Mouse (Mus musculus): Measurements from ENCODE around the gene Nucb1. TPM values are rescaled to one million over a fixed set of nuclear protein-coding genes. Genes with fewer than 3 reads are reported as not detected.

Nucb1 gene
- polyA plus RNA-seq, 1 experiment from 2014 or later: 199 TPM

GRCm38 (mm10) chr7:45526474-45527120 lies 16.4 kb upstream of the Nucb1 start:
- peak overlapping the region; percentile 93 for H3K9ac ChIP-seq (ENCODE audit: low read length)
- H3K4me1 ChIP-seq (replicated peaks; ENCODE audit: control insufficient read depth, insufficient read depth): 0 out of 2 replicates have a peak, but pooled peaks cover 6% of the 10 kb centered on the region

GRCm38 (mm10) chr7:45525809-45526473 lies 15.7 kb upstream of the Nucb1 start, which contains the start of the genes Ppp1r15a and Plekha4:
Gene Ppp1r15a (minus strand): TSS chr7:45526268.
Gene Plekha4 (plus strand): TSS chr7:45526330.
- Histone ChIP-seq H3K27me3 (ENCODE audit: control insufficient read depth, insufficient read depth, low read length) (no peaks in the 10 kb centered on the region), H3K4me1 (replicated peaks; ENCODE audit: control insufficient read depth, insufficient read depth) (0 out of 2 replicates have a peak, but pooled peaks cover 6% of the 10 kb centered on the region), H3K9me3 (ENCODE audit: control insufficient read depth, low read length) (no peaks in the 10 kb centered on the region), H3K4me2 (replicated peaks; ENCODE audit: low read depth) (peak within 1 kb of the TSS; percentile 88), H3K4me3 (ENCODE audit: low read depth, low read length) (peak within 1 kb of the TSS; percentile 76), H3K27ac (replicated peaks) (peak within 1 kb of the TSS; percentile 97), H3K36me3 (ENCODE audit: control insufficient read depth, insufficient read depth, low read length) (peaks cover 4% of the 10 kb centered on the region; the same call in 1 of the 2 replicates), H3K9ac (ENCODE audit: low read length) (peak within 1 kb of the TSS; percentile 93)
- under 1% methylated on average over 54 of the region's 54 CpGs for WGBS
- ATAC-seq (ENCODE audit: low FRiP score, low TSS enrichment): peak; percentile 93
- peak; percentile 97 for DNase-seq (ENCODE audit: low spot score)
- TF ChIP-seq EP300 (optimal IDR thresholded peaks at IDR 0.05): peak; percentile 76
- TF ChIP-seq CTCF (IDR thresholded peaks at IDR 0.05; ENCODE audit: low read depth): no peak

More at GRCm38 (mm10) chr7:45526474-45527120, 16.4 kb upstream of the Nucb1 start:
- peak overlapping the region; percentile 97 for H3K27ac ChIP-seq (replicated peaks)
- peaks cover 4% of the 10 kb centered on the region; the same call in 1 of the 2 replicates for H3K36me3 ChIP-seq (ENCODE audit: control insufficient read depth, insufficient read depth, low read length)
- ATAC-seq (ENCODE audit: low FRiP score, low TSS enrichment): no peak
- H3K9me3 ChIP-seq (ENCODE audit: control insufficient read depth, low read length): no peaks in the 10 kb centered on the region
- H3K4me3 ChIP-seq (ENCODE audit: low read depth, low read length): peak overlapping the region; percentile 76
- DNase-seq (ENCODE audit: low spot score): no peak
- peak; percentile 59 for TF ChIP-seq CTCF (IDR thresholded peaks at IDR 0.05; ENCODE audit: low read depth)
- peak; percentile 68 for TF ChIP-seq EP300 (optimal IDR thresholded peaks at IDR 0.05)
- H3K4me2 ChIP-seq (replicated peaks; ENCODE audit: low read depth): peak overlapping the region; percentile 47
- H3K27me3 ChIP-seq (ENCODE audit: control insufficient read depth, insufficient read depth, low read length): no peaks in the 10 kb centered on the region
- 24% methylated on average over 7 of the region's 7 CpGs for WGBS

- peak overlapping the region; percentile 97 for H3K27ac ChIP-seq (replicated peaks)
- DNase-seq (ENCODE audit: low spot score) (peak; percentile 48), ATAC-seq (ENCODE audit: low FRiP score, low TSS enrichment) (peak; percentile 18)
- H3K9ac ChIP-seq (ENCODE audit: low read length): peak overlapping the region; percentile 93
- TF ChIP-seq CTCF (IDR thresholded peaks at IDR 0.05; ENCODE audit: low read depth) (no peak), EP300 (optimal IDR thresholded peaks at IDR 0.05) (no peak)
- H3K4me3 ChIP-seq (ENCODE audit: low read depth, low read length): peak overlapping the region; percentile 76
- H3K36me3 ChIP-seq (ENCODE audit: control insufficient read depth, insufficient read depth, low read length): peaks cover 4% of the 10 kb centered on the region; the same call in 1 of the 2 replicates
- H3K4me1 ChIP-seq (replicated peaks; ENCODE audit: control insufficient read depth, insufficient read depth): 0 out of 2 replicates have a peak, but pooled peaks cover 6% of the 10 kb centered on the region
- H3K9me3 ChIP-seq (ENCODE audit: control insufficient read depth, low read length): no peaks in the 10 kb centered on the region
- peak overlapping the region; percentile 88 for H3K4me2 ChIP-seq (replicated peaks; ENCODE audit: low read depth)
- WGBS: 19% methylated on average over 12 of the region's 12 CpGs
- H3K27me3 ChIP-seq (ENCODE audit: control insufficient read depth, insufficient read depth, low read length): no peaks in the 10 kb centered on the region
These were observed 14.8 kb upstream of the Nucb1 start for GRCm38 (mm10) chr7:45524841-45525621.

GRCm38 (mm10) chr7:45523678-45524170 lies 13.5 kb upstream of the Nucb1 start:
- no peaks in the 10 kb centered on the region for H3K27me3 ChIP-seq (ENCODE audit: control insufficient read depth, insufficient read depth, low read length)
- no peak for DNase-seq (ENCODE audit: low spot score)
- peak overlapping the region; percentile 19 for H3K4me2 ChIP-seq (replicated peaks; ENCODE audit: low read depth)
- H3K27ac ChIP-seq (replicated peaks): no peak overlapping the region
- peaks cover 4% of the 10 kb centered on the region; the same call in 1 of the 2 replicates for H3K36me3 ChIP-seq (ENCODE audit: control insufficient read depth, insufficient read depth, low read length)
- H3K9me3 ChIP-seq (ENCODE audit: control insufficient read depth, low read length): no peaks in the 10 kb centered on the region
- 73% methylated on average over 12 of the region's 13 CpGs for WGBS
- 0 out of 2 replicates have a peak overlapping the region, but pooled peaks have one; percentile 38 for H3K9ac ChIP-seq (ENCODE audit: low read length)
- TF ChIP-seq EP300 (optimal IDR thresholded peaks at IDR 0.05): no peak
- TF ChIP-seq CTCF (IDR thresholded peaks at IDR 0.05; ENCODE audit: low read depth): no peak
- no peak for ATAC-seq (ENCODE audit: low FRiP score, low TSS enrichment)
- H3K4me3 ChIP-seq (ENCODE audit: low read depth, low read length): peak overlapping the region; percentile 8; the same call in 1 of the 2 replicates
- H3K4me1 ChIP-seq (replicated peaks; ENCODE audit: control insufficient read depth, insufficient read depth): 0 out of 2 replicates have a peak, but pooled peaks cover 6% of the 10 kb centered on the region

- H3K9me3 ChIP-seq (ENCODE audit: control insufficient read depth, low read length): no peaks in the 10 kb centered on the region
- ATAC-seq (ENCODE audit: low FRiP score, low TSS enrichment) (no peak), DNase-seq (ENCODE audit: low spot score) (no peak)
- peak overlapping the region; percentile 8; the same call in 1 of the 2 replicates for H3K4me3 ChIP-seq (ENCODE audit: low read depth, low read length)
- H3K27ac ChIP-seq (replicated peaks): 0 out of 2 replicates have a peak overlapping the region, but pooled peaks have one; percentile 13
- TF ChIP-seq CTCF (IDR thresholded peaks at IDR 0.05; ENCODE audit: low read depth): no peak
- no peak for TF ChIP-seq EP300 (optimal IDR thresholded peaks at IDR 0.05)
- WGBS: 67% methylated on average over 18 of the region's 18 CpGs
- H3K9ac ChIP-seq (ENCODE audit: low read length): peak overlapping the region; percentile 38; the same call in 1 of the 2 replicates
- peak overlapping the region; percentile 35 for H3K4me2 ChIP-seq (replicated peaks; ENCODE audit: low read depth)
- peaks cover 4% of the 10 kb centered on the region; the same call in 1 of the 2 replicates for H3K36me3 ChIP-seq (ENCODE audit: control insufficient read depth, insufficient read depth, low read length)
- H3K4me1 ChIP-seq (replicated peaks; ENCODE audit: control insufficient read depth, insufficient read depth): 0 out of 2 replicates have a peak, but pooled peaks cover 6% of the 10 kb centered on the region
- H3K27me3 ChIP-seq (ENCODE audit: control insufficient read depth, insufficient read depth, low read length): no peaks in the 10 kb centered on the region
These were observed 12.9 kb upstream of the Nucb1 start for GRCm38 (mm10) chr7:45522957-45523676.

All from stomach, postnatal 0 days (tissue).